Mouse (Mus musculus) thymus, adult 18-20 months (tissue): ENCODE results near the gene Ube2v1.

Experiments
- DNase-seq, 2 experiments: peaks; one replicate each; pipeline ENCODE4 v3.0.0; 2022; ENCODE audit warnings: mixed read lengths in 2 of 2

Gene Ube2v1

DNA sequence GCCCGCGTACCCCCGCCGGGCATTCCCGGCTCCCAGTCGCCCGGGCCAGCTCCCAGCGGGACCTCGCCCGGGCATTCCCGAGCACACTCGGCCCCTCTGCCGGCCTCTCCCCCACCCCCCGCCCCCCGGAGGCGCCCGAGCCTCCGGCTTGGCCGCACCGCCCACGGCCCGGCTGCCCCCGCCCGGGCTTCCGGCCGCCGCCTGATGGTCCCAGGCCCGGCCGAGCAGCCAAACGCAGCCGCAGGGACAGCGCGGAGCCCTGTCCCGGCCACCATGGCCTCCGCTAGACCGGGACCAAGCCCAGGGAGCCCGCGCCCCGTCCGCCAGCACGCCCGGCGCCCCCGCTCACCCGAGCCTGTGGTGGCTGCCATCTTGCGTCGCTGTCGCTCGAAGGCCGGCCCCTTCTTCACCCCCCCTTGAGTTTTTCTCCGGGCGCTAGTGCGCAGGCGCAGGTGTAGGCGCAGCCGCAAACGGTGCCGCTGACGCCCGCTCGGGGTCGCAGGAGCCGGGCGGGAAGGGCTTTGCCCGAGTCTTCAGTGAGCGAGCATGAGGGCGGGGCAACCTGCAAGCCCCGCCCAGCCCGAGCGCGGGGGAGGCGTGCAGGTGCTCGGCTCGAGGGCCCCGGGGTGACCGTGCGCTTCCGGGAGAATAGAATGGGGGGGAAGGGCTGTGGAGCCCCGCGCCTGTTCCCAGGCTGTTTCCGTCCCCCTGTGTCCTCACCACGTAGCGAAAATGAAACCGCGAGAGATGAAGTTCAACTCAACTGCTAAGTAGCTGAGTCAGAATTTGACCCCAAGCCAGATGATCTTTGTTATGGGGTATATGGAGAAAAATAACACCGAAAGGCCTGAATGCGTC lies at the start of gene Ube2v1:
Ube2v1 (minus strand) TSS at position 505 of the 858 bp plus-strand sequence.
- peak; percentile 99 for DNase-seq

DNA sequence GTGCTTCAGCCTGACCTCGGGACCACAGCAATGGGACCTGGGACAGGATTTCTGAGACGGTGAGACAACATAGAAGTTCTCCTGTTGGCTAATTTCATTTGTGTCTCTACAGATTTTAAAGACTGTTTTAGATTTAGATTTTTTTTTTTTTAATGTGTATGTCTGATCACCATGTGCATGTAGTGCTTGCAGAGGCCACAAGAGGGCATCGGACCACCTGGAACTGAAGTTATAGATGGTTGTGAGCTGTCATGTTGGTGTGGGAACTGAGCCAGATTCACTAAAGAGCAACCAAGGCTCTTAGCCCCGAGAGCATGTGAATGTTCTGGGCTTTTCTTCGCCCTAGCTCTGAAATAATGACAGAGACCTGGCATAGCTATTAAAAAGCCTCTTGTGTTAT lies 48.8 kb upstream of the Ube2v1 start:
- no peak for DNase-seq

DNA sequence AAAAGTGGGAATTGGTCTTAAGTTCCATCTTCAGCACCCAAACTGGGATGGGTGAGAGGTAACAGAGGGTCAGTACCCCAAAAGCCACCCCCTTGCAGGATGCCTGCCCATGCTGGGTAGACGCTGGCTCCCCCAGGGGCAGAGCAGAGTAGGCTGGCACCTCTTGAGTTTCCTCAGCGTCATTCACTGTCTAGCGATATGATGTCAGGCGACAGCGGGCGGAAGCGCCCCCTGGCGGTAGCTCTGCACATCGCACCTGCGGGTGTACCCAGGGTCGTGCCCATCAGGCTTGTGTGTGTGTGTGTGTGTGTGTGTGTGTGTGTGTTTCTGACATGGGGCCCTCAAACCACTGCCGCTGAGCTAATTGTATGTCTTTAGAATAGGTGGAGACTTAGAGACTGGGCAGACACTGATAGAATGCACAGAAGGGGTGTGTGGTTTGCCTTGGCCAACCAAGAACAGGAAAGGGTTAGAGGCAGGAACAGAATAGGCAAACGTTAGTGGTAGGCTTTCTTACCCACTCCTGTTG lies 48.1 kb upstream of the Ube2v1 start:
- peak; percentile 74 to 82 for DNase-seq

DNA sequence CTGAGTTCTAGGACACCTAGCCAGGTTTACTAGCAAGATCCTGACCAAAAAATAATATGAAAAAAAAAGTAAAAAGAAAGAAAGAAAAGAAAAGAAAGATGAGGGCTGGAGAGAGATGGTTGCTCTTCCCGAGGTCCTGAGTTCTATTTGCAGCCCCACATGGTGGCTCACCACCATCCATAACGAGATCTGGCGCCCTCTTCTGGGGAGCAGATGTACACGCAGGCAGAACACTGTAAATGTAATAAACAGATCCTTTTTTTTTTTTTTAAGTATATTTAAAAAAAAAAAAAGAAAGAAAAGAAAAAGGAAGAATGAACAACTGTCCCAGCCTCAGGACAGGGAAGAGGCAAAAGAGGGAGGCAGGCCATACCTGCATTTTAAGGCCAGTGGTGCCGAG lies 46.7 kb upstream of the Ube2v1 start:
- DNase-seq, result no peak

DNA sequence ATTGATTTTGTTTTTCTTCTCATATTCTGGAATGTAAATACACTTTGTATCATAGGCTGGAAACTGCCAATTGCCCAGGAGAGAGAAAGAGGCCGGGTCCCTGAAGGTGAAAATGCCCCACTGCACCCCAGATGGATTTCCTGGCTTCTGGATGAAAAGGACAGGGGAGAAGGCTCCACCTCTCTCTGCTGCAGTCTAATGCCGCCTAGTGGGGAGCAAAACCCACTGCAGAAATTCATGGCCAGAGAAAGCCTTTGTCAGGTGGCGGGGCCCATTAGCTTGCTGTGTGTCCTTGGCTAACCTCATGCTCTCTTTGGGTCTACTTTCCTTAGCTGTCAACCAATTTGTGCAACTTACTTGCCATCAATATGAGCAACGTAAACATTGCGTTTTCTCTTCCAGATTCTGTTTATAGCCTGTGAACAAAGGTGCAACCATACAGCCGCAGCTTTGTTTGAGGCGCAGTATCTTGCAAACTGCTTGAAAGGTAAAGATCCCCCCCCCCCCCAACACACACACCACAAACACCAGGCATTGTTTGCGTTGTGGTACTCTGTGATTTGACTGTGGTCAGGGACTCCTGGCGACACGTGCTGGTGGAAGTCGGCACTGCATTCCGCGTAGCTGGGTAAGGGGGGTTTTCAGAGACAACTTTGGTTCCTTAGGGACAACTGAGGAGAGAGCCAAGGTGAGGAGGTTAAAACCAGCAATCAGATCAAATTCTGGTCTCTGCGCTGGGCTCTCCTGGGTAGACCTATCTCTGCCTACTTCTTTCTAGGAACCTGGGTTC lies 43.4 kb upstream of the Ube2v1 start:
- no peak for DNase-seq

DNA sequence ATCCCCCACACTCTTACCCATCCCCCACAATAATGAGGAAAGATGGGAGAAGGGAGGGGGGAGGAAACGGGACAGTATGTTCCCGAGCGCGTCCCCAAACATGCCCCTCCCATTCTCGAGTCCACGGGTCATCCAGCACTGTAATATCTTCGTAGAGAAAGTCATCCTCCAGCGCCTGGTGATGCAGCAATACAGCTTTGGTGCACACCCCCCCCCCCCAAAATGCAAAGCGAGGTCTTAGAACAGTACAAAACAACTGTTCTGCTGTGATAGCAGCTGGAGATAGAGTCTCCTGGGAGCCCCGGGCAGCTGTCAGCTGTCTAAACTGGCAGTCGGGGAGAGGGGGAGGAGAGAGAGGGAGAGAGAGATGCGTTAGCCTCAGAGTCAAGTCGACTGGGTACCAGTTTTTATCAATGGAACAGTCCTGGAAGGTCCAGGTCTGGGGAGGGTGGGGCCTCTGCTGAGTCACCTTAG lies 40.4 kb upstream of the Ube2v1 start:
- DNase-seq, result no peak

DNA sequence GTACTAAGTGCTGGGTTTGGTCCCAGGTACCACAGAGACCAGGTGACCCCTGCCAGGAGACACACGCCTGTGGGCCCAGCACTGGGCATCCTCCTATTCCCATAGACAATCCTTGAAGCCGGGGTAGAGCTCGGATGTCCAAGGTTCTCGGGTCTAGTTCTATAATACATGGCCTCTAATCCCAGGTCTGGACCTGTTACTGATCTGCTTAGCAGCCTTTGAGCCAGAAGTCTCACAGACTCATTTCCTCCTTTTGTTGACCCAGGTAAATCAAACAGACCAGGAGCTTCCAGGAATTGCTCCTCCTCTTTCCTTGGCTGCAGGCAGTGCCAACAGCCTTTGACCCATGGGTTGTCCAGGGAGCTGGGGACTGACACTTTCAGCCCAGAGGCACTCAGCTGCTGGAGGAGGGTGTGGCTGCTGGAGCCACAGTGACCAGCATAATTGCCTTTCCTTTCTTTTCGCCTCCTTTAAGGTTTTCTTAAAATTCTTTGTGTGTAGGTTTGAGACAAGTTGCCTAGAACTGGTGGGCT lies 39.3 kb upstream of the Ube2v1 start:
- DNase-seq, result no peak

DNA sequence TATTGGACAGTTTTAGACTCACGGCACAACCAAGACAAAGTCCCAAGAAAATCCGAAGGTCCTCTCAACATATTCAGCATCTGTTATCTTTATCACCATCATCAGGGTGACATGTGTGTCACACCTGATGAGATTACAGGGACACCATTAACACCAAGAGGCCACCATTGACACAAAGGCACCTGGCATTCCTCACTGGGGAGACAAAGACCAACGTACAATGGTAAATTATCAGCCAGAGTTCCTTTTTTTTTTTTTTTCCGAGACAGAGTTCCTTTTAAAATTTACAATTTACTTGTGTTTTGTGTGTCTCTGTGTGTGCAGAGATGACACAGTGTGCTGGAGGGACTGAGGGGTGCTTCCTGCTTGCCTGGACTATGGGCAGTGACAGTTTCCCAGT lies 37.5 kb upstream of the Ube2v1 start:
- no peak for DNase-seq

DNA sequence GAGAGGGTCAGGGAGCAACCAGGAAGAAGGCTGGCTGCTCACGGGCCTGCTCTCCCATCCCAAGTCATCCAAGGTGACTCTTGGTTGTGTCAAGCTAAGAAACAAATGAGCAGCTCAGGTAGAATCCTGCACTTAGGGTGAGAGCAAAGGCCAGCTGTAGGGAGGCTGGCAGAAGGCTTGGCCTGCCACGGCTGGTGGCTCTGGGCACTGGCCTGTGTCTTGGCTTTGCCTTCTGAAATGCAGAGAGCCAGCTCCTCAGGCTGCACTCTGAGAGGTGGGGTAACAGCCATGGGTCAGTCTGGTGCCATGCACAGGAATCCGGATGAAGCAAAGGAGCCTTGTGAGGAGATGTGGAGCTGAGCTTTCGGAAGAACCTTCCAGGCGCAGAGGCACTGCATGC lies 36.5 kb upstream of the Ube2v1 start:
- no peak for DNase-seq

DNA sequence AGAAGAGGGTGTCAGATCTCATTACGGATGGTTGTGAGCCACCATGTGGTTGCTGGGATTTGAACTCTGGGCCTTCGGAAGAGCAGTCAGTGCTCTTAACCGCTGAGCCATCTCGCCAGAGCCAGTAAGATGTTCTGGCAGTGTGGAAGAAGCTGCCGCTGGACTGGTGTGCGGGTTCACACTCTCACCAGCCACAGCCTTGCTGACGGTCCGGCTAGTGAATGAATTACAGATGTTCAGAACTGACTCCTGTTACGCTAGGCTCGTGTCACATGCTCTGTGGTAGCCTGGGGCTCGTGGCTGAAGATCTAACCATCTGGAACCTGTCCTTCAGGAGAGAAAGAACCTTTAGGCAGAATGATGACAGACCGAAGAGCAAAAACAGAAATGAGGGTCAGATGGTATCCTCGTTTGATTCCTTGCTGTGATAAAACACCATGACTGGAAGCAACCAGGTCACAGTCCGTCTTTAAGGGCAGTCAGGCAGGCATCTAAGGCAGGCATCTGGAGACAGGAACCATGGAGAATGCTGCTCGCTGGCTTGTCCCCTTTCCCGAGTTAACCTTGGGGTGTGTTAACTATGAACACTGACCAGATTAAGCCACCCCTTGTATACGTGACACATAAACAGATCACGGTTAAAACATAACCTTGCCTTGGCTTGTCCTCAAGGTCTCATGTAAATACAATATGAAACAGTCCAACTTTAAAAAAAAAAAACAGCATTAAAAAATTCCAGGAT lies 34.2 kb upstream of the Ube2v1 start:
- no peak for DNase-seq

DNA sequence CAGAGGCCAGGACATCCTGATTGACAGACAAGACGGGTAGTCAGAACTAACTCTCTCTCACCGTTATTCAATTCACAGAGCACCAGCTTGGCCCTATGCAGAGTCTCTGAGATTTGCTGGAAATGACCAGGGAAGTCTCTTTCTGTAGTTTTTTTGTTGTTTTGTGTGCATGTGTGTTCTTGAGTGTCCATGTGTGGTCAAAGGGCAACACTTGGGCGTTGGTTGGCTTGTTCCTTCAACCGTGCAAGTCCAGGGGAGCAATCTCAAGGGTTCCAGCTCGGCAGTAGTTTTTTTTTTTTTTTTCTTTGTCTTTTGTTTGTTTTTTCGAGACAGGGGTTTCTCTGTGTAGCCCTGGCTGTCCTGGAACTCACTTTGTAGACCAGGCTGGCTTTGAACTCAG lies 30.8 kb upstream of the Ube2v1 start:
- DNase-seq, result no peak

DNA sequence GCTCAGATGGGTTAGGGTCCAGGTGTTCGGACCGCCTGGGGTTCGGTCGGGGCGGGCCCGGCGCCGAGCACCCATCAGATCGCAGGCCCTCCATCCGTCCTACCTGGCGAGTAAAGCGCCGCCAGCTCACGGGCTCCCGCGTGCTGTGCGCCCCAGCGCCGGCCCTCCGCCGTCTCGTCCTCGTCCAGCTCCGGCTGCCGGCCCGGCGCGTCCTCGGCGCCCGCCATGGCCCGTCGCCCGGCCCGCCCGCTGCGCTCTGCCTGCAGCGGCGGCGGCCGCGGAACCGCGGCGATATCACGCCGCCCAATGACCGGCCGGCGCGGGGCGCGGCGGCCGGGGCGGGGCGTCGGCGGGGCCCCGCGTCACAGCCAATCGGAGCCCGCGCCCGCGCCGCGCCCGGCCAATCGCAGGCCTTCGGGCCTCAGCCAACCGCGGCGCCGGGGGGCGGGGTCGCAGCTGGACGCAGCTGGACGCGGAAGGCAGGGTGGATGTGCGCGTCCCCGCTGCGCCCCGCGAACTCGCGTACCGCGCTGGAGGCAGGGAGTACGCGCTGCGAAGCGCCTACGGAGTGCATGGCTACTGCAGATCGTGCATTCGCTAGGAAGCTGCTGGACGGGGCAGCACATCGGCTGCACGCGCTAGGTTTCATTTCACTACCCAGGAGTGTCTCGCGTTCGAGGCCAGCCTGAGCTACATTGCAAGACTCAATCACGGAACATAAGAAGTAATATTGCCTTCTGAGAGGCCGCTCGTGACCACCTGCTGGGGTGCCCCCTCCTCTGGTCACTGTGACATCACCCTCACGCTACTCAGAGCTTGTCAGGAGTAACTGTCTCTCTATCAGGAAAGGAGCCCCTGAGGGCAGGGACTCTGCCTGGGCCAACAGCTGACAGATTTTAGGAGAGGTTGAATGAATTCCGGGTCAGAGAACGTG lies 29.6 kb upstream of the Ube2v1 start, which contains the start of gene Gm20431:
Gm20431 (minus strand) TSS at position 227 of the 934 bp plus-strand sequence.
- peak; percentile 85 to 88 for DNase-seq

DNA sequence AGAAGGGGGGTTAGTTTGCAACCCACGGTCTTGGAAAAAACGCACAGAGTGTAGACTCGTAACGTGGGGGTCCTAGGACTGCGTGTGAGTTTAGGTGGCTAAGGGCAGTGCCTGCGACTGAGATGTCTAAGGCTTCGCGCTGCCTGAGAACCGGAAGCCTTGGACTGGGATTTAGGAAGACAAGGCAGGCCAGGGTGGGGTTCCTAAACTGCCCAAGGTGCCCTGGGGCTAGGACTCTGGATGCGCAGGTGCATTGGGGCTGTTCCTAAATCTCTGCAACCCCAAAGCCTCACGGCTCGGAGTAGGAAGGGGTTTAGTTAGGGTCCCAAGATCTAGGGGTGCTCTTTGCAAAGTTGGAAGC lies 28.7 kb upstream of the Ube2v1 start:
- DNase-seq, result no peak

DNA sequence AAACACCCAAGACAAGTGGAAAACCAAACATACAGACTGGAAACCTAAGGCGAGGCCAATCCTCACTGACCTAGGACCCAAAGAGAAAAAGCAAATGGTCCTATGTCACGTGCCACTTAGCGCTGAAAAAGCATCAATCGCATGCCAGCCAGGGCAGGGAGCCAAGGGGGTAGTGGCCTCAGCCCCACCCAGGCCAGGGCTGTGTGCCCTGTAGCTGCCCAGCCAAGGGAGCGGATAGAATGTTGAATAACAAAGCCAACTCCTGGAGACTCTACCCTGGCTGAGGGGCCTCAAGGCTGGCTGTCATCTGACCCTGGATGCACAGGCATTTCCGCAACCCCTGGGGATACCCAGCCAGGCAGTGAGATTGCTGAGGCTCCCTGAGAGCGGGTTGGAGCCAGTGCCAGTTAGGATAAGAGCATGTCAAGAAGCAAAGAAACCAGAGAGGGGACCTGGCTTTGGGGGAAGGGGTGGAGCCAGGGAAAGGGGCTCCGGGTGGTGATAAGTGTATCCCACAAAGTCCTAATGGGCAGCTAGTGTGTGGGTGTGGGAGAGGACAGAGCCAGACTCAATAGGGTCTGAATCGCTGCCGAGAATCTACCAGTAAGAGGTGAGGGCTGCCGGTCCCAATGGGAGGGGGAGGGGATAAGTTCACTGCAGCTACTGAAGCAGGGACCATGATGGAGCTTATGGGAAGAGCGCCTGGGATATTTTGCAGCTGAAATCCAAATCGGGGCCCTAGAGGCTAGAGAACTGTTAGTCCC lies 28.1 kb upstream of the Ube2v1 start:
- DNase-seq, result no peak

DNA sequence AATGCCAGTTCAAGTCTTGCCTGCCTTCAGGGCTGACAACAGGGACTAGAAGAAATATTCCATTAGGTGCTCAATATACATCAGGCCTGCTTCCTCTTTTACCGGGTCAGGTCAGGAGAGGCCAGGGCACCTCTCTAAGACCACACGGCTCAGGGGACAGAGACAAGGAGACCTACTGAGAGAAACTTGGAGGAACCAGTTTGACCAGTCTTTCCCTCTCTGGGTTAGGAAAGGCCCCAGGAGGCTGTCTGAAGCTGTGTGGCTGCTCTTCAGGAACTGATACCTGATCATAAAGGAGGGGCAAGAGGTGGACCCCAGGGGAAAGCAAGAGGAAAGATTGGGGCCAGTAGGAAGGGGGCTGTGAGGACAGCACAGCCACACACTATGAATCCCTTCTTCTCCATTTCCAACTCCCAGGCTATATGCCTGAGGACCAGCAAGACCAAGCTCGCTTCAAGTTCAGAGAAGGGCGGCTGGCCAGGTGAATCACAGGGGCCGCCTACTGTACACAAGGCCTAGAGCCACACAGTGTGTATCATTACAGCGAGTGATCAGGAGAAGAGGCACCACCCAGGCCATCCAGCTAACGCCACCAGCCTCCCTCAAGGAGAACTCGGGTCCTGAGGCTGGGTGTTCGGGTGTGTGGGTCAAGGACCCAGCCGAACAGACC lies 27.4 kb upstream of the Ube2v1 start:
- no peak for DNase-seq

DNA sequence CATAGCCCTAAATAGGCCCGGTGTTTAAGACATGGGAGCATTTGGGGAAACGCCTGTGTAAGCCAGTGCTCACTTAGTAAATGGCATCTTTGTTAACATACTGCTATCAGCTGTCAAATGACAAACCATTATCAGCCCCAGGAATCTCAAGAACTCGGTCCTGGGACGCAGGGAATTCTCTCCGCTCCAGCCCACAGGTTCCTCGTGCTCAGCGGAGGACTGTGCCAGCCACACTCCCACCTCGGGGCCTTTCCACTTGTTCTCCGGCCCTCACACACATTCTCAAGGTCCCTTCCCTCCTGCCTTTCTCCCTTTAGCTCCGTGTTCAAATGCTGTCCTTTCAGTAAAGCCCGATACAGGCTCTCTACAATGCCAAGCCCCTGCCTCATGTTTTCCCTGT lies 26.8 kb upstream of the Ube2v1 start:
- no peak for DNase-seq

DNA sequence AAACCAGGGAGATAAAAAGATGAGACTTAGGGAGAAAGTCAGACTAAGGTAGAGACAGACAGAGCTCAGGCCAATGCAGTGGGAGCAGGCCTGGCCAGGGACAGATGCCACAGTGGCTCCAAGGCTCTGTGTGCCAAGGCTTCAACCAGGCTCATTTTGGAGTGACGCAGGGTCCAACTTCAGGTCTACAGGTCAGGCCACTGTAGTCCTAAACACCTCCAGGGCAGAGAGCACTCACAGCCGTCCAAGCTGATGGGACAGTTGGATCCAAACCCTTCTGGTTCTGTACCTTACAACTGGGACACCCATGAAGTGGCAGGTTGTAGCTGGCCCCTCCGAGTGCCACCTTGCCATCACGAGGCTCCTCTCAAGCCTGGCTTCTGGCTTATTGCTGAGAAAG lies 26.1 kb upstream of the Ube2v1 start:
- DNase-seq, result no peak

DNA sequence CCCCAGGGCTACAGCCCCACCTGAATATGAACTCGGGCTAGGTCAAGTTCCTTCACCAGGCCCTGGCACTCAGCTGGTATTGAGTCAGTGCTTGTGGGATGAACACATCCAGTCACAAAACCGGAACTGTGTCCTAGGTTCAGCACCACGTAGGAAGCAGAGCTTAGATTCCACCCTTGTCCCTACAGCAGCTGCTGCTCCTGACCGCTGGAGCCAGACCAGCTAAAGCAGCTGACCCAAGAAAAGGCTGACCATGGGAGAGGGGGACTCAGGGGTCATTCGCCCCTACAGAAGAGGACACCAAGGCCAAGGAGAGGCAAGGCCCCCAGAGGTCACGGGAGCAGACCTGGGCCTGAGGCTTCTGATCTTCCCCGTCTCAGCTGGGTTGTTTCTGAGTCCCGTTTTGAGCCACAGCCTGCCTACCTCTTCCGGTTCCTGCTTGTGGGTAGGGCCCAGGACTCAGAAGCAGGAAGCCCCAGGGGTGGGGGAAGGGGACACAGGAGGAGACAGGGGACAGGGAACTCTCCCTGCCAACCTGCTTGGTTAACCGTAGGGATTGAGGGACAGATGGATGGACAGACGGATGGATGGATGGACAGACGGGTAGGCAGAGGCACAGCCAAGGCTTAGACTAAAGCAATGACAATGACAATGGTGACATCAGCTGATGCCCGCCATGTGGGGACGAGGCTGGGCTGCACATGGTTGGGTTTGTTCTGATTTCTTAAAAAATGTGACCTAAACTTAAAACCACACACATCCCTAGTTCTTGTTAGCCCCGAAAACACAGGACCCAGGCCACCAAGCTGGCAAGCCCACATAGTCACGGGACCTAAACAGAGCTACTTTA lies 25.0 kb upstream of the Ube2v1 start:
- DNase-seq, result peak; percentile 78 to 88
